Mouse (Mus musculus) embryonic facial prominence, embryonic 11.5 days (tissue): Measurements from ENCODE around the gene Nf1. TPM values are rescaled to one million over a fixed set of nuclear protein-coding genes. Genes with fewer than 3 reads are reported as not detected.

Experiments
- ATAC-seq: fragments of 200-750 bp; cut with Nextera tagmentation; replicated peaks from 2 replicates; pipeline ENCODE4 v1.8.0; 2017; ENCODE audit warnings: low read depth; ENCODE audit not compliant: insufficient number of reproducible peaks, low FRiP score, low TSS enrichment
- DNase-seq: peaks from one replicate; pipeline ENCODE4 v3.0.0-alpha.2; 2015; ENCODE audit warnings: low spot score
- H3K27ac ChIP-seq: fragments of 300-500 bp; sonication (generic); replicated peaks from 2 replicates; pipeline ENCODE4 v1.5.1; 2014; ENCODE audit warnings: mild to moderate bottlenecking, low read depth, low read length, control low read depth
- H3K27me3 ChIP-seq: fragments of 300-500 bp; sonication (generic); 2 replicates; pipeline ENCODE4 v1.6.1; 2014; ENCODE audit warnings: mild to moderate bottlenecking, low read length, moderate library complexity, mixed read lengths; ENCODE audit not compliant: control insufficient read depth, insufficient read depth
- H3K36me3 ChIP-seq: fragments of 300-500 bp; sonication (generic); replicated peaks from 2 replicates; pipeline ENCODE4 v1.6.1; 2014; ENCODE audit warnings: low read depth, mild to moderate bottlenecking, low read length, moderate library complexity, mixed read lengths; ENCODE audit not compliant: control insufficient read depth, insufficient read depth
- H3K4me1 ChIP-seq: fragments of 300-500 bp; sonication (generic); 2 replicates; pipeline ENCODE4 v1.6.1; 2014; ENCODE audit warnings: low read length, mixed read lengths; ENCODE audit not compliant: control insufficient read depth, insufficient read depth
- H3K4me2 ChIP-seq: fragments of 300-500 bp; sonication (generic); 2 replicates; pipeline ENCODE4 v1.6.1; 2014; ENCODE audit warnings: low read depth, mild to moderate bottlenecking, control low read depth, low read length, moderate library complexity
- H3K4me3 ChIP-seq: fragments of 300-500 bp; sonication (generic); 2 replicates; pipeline ENCODE4 v1.5.1; 2014; ENCODE audit warnings: low read depth, low read length, control low read depth
- H3K9ac ChIP-seq: fragments of 300-500 bp; sonication (generic); replicated peaks from 2 replicates; pipeline ENCODE4 v1.6.1; 2014; ENCODE audit warnings: mild to moderate bottlenecking, control low read depth, low read length
- H3K9me3 ChIP-seq: fragments of 300-500 bp; sonication (generic); replicated peaks from 2 replicates; pipeline ENCODE4 v1.6.1; 2016; ENCODE audit warnings: mild to moderate bottlenecking, low read length, inconsistent platforms, mixed read lengths; ENCODE audit not compliant: control insufficient read depth
- WGBS: fragments of 180-500 bp; shearing (Covaris S2); extraction: QIAGEN DNeasy Blood & Tissue Kit; methylation state at CpG from one replicate; pipeline ENCODE4 v1.1.7; 2014; 5-methylcytosine and 5-hydroxymethylcytosine counted together
- polyA plus RNA-seq: library from polyadenylated mRNA; unstranded; fragments of >200 nt; fragmentation: Nextera tagmentation; extraction: Ambion mirVana; gene quantifications from 2 replicates; pipeline ENCODE4 v1.2.1, GENCODE M21; 2014

Nf1 gene
- polyA plus RNA-seq: 8.1 and 10.4 TPM in 2 replicates

- Histone ChIP-seq H3K27me3 (no peaks in the 10 kb centered on the region), H3K27ac (peak within 1 kb of the TSS; percentile 93), H3K4me2 (peak within 1 kb of the TSS; percentile 60), H3K9me3 (no peaks in the 10 kb centered on the region), H3K36me3 (no peaks in the 10 kb centered on the region), H3K9ac (peak within 1 kb of the TSS; percentile 96), H3K4me1 (no peaks in the 10 kb centered on the region), H3K4me3 (peak within 1 kb of the TSS; percentile 98)
- peak; percentile 97 for DNase-seq
- ATAC-seq: peak; percentile 94
- WGBS: under 1% methylated on average over 47 of the region's 49 CpGs
Observed at GRCm38 (mm10) chr11:79339234-79339807, at the start of gene Nf1. Gene Nf1, plus strand, starts transcription at chr11:79339693.

- Histone ChIP-seq H3K27me3 (no peaks in the 10 kb centered on the region), H3K4me1 (no peaks in the 10 kb centered on the region), H3K4me2 (no peak overlapping the region), H3K4me3 (no peak overlapping the region), H3K36me3 (no peaks in the 10 kb centered on the region), H3K27ac (no peak overlapping the region), H3K9ac (no peak overlapping the region), H3K9me3 (no peaks in the 10 kb centered on the region)
- 54% methylated on average over 2 of the region's 2 CpGs for WGBS
- no peak for ATAC-seq
- peak; percentile 28 for DNase-seq
Observed at GRCm38 (mm10) chr11:79290473-79290872, 49.0 kb upstream of the Nf1 start.

- DNase-seq (no peak), ATAC-seq (no peak)
- 62% methylated on average over 5 of the region's 5 CpGs for WGBS
Observed at GRCm38 (mm10) chr11:79291651-79292050, 47.8 kb upstream of the Nf1 start.

GRCm38 (mm10) chr11:79292130-79292529 is 47.4 kb upstream of the Nf1 start:
- no peak overlapping the region for H3K4me3 ChIP-seq
- no peak overlapping the region for H3K9ac ChIP-seq
- no peak overlapping the region for H3K27ac ChIP-seq
- DNase-seq (no peak), ATAC-seq (no peak)
- no peak overlapping the region for H3K4me2 ChIP-seq
- no peaks in the 10 kb centered on the region for H3K27me3 ChIP-seq
- no peaks in the 10 kb centered on the region for H3K4me1 ChIP-seq
- H3K36me3 ChIP-seq: no peaks in the 10 kb centered on the region
- no peaks in the 10 kb centered on the region for H3K9me3 ChIP-seq
- 90% methylated on average over 3 of the region's 3 CpGs for WGBS

More at GRCm38 (mm10) chr11:79291651-79292050, 47.8 kb upstream of the Nf1 start:
- Histone ChIP-seq H3K27me3 (no peaks in the 10 kb centered on the region), H3K27ac (no peak overlapping the region), H3K4me2 (no peak overlapping the region), H3K9me3 (no peaks in the 10 kb centered on the region), H3K4me1 (no peaks in the 10 kb centered on the region), H3K4me3 (no peak overlapping the region), H3K9ac (no peak overlapping the region), H3K36me3 (no peaks in the 10 kb centered on the region)

- Histone ChIP-seq H3K4me1 (no peaks in the 10 kb centered on the region), H3K27me3 (no peaks in the 10 kb centered on the region), H3K9me3 (no peaks in the 10 kb centered on the region), H3K36me3 (no peaks in the 10 kb centered on the region), H3K4me3 (no peak overlapping the region), H3K4me2 (no peak overlapping the region), H3K9ac (no peak overlapping the region), H3K27ac (no peak overlapping the region)
- WGBS: 84% methylated on average over 3 of the region's 3 CpGs
- DNase-seq (no peak), ATAC-seq (no peak)
Observed at GRCm38 (mm10) chr11:79293025-79293424, 46.5 kb upstream of the Nf1 start.

GRCm38 (mm10) chr11:79293971-79294370 is 45.5 kb upstream of the Nf1 start:
- 69% methylated on average over 1 of the region's 1 CpGs for WGBS
- ATAC-seq: no peak
- Histone ChIP-seq H3K36me3 (no peaks in the 10 kb centered on the region), H3K4me2 (no peak overlapping the region), H3K9me3 (no peaks in the 10 kb centered on the region), H3K9ac (no peak overlapping the region), H3K4me3 (no peak overlapping the region), H3K27me3 (no peaks in the 10 kb centered on the region), H3K4me1 (no peaks in the 10 kb centered on the region), H3K27ac (no peak overlapping the region)
- DNase-seq: no peak

- ATAC-seq (no peak), DNase-seq (peak; percentile 60)
- Histone ChIP-seq H3K4me1 (no peaks in the 10 kb centered on the region), H3K36me3 (no peaks in the 10 kb centered on the region), H3K27ac (no peak overlapping the region), H3K4me2 (no peak overlapping the region), H3K9ac (no peak overlapping the region), H3K9me3 (no peaks in the 10 kb centered on the region), H3K27me3 (no peaks in the 10 kb centered on the region), H3K4me3 (no peak overlapping the region)
- WGBS: 43% methylated on average over 1 of the region's 1 CpGs
Observed at GRCm38 (mm10) chr11:79296167-79296566, 43.3 kb upstream of the Nf1 start.

GRCm38 (mm10) chr11:79296856-79297491 is 42.5 kb upstream of the Nf1 start, which contains the start of gene Gm9964:
Gene Gm9964, minus strand, starts transcription at chr11:79296906.
- no peak for DNase-seq
- no peaks in the 10 kb centered on the region for H3K4me1 ChIP-seq
- 87% methylated on average over 5 of the region's 5 CpGs for WGBS
- H3K4me2 ChIP-seq: no peak within 1 kb of the TSS
- H3K9me3 ChIP-seq: no peaks in the 10 kb centered on the region
- no peaks in the 10 kb centered on the region for H3K27me3 ChIP-seq
- H3K36me3 ChIP-seq: no peaks in the 10 kb centered on the region
- H3K4me3 ChIP-seq: no peak within 1 kb of the TSS
- H3K27ac ChIP-seq: no peak within 1 kb of the TSS
- no peak for ATAC-seq
- no peak within 1 kb of the TSS for H3K9ac ChIP-seq
